Comparison of ENCODE assay signal across 7 mouse cellular contexts in genomic region chr17:17825921-17826591, GRCm38 (mm10). TPM values are rescaled to one million over a fixed set of nuclear protein-coding genes. Genes with fewer than 3 reads are reported as not detected.
DNase-seq lines count a peak whose midpoint lies in the region; ATAC-seq and TF ChIP-seq lines count a peak whose summit lies in the region.

No protein-coding gene starts in this region.

- 2% methylated on average over 19 of the region's 22 CpGs for whole genome bisulfite sequencing in embryonic facial prominence, embryonic 12.5 days
- 1% methylated on average over 19 of the region's 22 CpGs for WGBS in heart, postnatal 0 days
- WGBS in macrophage (ENCODE audit: missing documents): 6% methylated on average over 22 of the region's 22 CpGs

- H3K79me2 ChIP-seq in macrophage (ENCODE audit: inconsistent target): no peaks in the 10 kb centered on the region

- H3K9ac ChIP-seq in embryonic facial prominence, embryonic 12.5 days: peak overlapping the region; percentile 94
- H3K9ac ChIP-seq in heart, postnatal 0 days (replicated peaks; ENCODE audit: low read depth, low read length): peak overlapping the region; percentile 91

- TF ChIP-seq CTCF in G1E (IDR thresholded peaks at IDR 0.05; ENCODE audit: low read depth, low read length): no peak
- TF ChIP-seq CTCF in heart, postnatal 0 days (IDR thresholded peaks at IDR 0.05; ENCODE audit: low read depth): no peak

- peak overlapping the region; percentile 90 for H3K4me2 ChIP-seq in embryonic facial prominence, embryonic 12.5 days (replicated peaks)
- peak overlapping the region; percentile 93 for H3K4me2 ChIP-seq in heart, postnatal 0 days (ENCODE audit: low read depth, low read length)

- ATAC-seq in G1E (ENCODE audit: extremely low read depth, insufficient number of reproducible peaks, low FRiP score, poor library complexity, severe bottlenecking): no peak
- peak; percentile 29 for ATAC-seq in embryonic facial prominence, embryonic 12.5 days (ENCODE audit: insufficient number of reproducible peaks, insufficient read depth, low FRiP score, low TSS enrichment)
- peak; percentile 21 for ATAC-seq in heart, postnatal 0 days (ENCODE audit: insufficient read depth, low read depth)

- no peak for TF ChIP-seq EP300 in heart, postnatal 0 days (IDR thresholded peaks at IDR 0.05; ENCODE audit: low read depth)

- no peaks in the 10 kb centered on the region for H3K36me3 ChIP-seq in G1E (replicated peaks)
- peaks cover 5% of the 10 kb centered on the region for H3K36me3 ChIP-seq in embryonic facial prominence, embryonic 12.5 days
- H3K36me3 ChIP-seq in heart, postnatal 0 days (replicated peaks; ENCODE audit: control insufficient read depth, insufficient read depth, low read length): no peaks in the 10 kb centered on the region
- H3K36me3 ChIP-seq in macrophage (ENCODE audit: inconsistent target): no peaks in the 10 kb centered on the region

- peaks cover 39% of the 10 kb centered on the region for H3K27me3 ChIP-seq in G1E (ENCODE audit: insufficient read depth, low read length)
- no peaks in the 10 kb centered on the region for H3K27me3 ChIP-seq in embryonic facial prominence, embryonic 12.5 days
- no peaks in the 10 kb centered on the region for H3K27me3 ChIP-seq in heart, postnatal 0 days (ENCODE audit: control insufficient read depth, insufficient read depth, low read length)

- peak overlapping the region; percentile 100 for H3K27ac ChIP-seq in embryonic facial prominence, embryonic 12.5 days
- H3K27ac ChIP-seq in heart, postnatal 0 days (ENCODE audit: low read depth): peak overlapping the region; percentile 99
- H3K27ac ChIP-seq in macrophage: no peak overlapping the region

- peak overlapping the region; percentile 74 for H3K4me3 ChIP-seq in G1E (ENCODE audit: low read depth, low read length)
- H3K4me3 ChIP-seq in embryonic facial prominence, embryonic 12.5 days: peak overlapping the region; percentile 81
- H3K4me3 ChIP-seq in heart, postnatal 0 days (ENCODE audit: low read depth, low read length): peak overlapping the region; percentile 98
- H3K4me3 ChIP-seq in macrophage (ENCODE audit: inconsistent target): peak overlapping the region; percentile 43

- no peaks in the 10 kb centered on the region for H3K9me3 ChIP-seq in G1E (replicated peaks)
- no peaks in the 10 kb centered on the region for H3K9me3 ChIP-seq in embryonic facial prominence, embryonic 12.5 days
- H3K9me3 ChIP-seq in heart, postnatal 0 days (replicated peaks; ENCODE audit: control insufficient read depth, low read length): no peaks in the 10 kb centered on the region

- DNase-seq in G1E (ENCODE audit: low spot score): peak; percentile 8
- peak; percentile 74 for DNase-seq in adrenal gland, postnatal 10 days
- DNase-seq in heart, postnatal 0 days (ENCODE audit: low spot score): peak; percentile 48
- peak; percentile 63 for DNase-seq in kidney, postnatal 14 days
- DNase-seq in right cerebral cortex, postnatal 25 days: peak; percentile 36

- peaks cover 40% of the 10 kb centered on the region for H3K4me1 ChIP-seq in G1E (ENCODE audit: insufficient read depth, low read depth, low read length)
- H3K4me1 ChIP-seq in embryonic facial prominence, embryonic 12.5 days: peaks cover 14% of the 10 kb centered on the region
- H3K4me1 ChIP-seq in heart, postnatal 0 days (ENCODE audit: control insufficient read depth, insufficient read depth): peaks cover 18% of the 10 kb centered on the region; the same call in 1 of the 2 replicates

RNA-seq across cellular contexts. Expression of gene Spaca6, which starts 0.9 kb away (rescaled TPM):
- total RNA-seq in G1E (2014; fragmentation: Nextera tagmentation) (19.9 and 32.0 TPM in 2 replicates), G1E (2017) (2.4 and 4.5 TPM in 2 replicates)
- polyA plus RNA-seq in G1E (2012) (5.5 and 6.4 TPM in 2 replicates), macrophage (2018) (0.64 to 1.0 TPM (median 0.86 TPM) in 3 replicates)
- total RNA-seq in adrenal gland, postnatal 10 days (2021): 10 to 100 TPM; 32.1 to 70.4 TPM
- 56.8 and 60.6 TPM in 2 replicates for polyA plus RNA-seq in embryonic facial prominence, embryonic 12.5 days (2016; fragmentation: Nextera tagmentation; extraction: Ambion mirVana)
- 1.6 and 23.6 TPM in 2 replicates for total RNA-seq in heart, postnatal 0 days (2014; rRNA removed; ENCODE audit: low replicate concordance)
- polyA plus RNA-seq in heart, postnatal 0 days (2015; fragmentation: Nextera tagmentation; extraction: Ambion mirVana): 7.9 and 9.2 TPM in 2 replicates
- total RNA-seq in macrophage (2018; cell fraction: chromatin; rRNA removed): 100 to 1,000 TPM in 7 of 26 experiments, 10 to 100 TPM in 19; 15.1 to 273 (median 57.3) TPM
- total RNA-seq in macrophage (2018; cell fraction: cytosol; rRNA removed): 1 to 10 TPM in 23 of 26 experiments, under 1 TPM in 3; 0.82 to 7.7 (median 2.2) TPM
- total RNA-seq in macrophage (2018; cell fraction: nucleus; rRNA removed): 100 to 1,000 TPM in 7 of 26 experiments, 10 to 100 TPM in 19; 22.2 to 176 (median 70.3) TPM

RNA-seq across cellular contexts. Expression of gene Has1, which starts 28.9 kb away (rescaled TPM):
- total RNA-seq in G1E (2014; fragmentation: Nextera tagmentation) (not detected in 2 replicates), G1E (2017) (0.33 TPM in 1 of 2 replicates, not detected in the other)
- polyA plus RNA-seq in G1E (2012) (not detected in 2 replicates), macrophage (2018) (not detected in 3 replicates)
- total RNA-seq in adrenal gland, postnatal 10 days (2021): under 1 TPM; 0.12 to 0.30 TPM
- 1.6 and 1.7 TPM in 2 replicates for polyA plus RNA-seq in embryonic facial prominence, embryonic 12.5 days (2016; fragmentation: Nextera tagmentation; extraction: Ambion mirVana)
- total RNA-seq in heart, postnatal 0 days (2014; rRNA removed; ENCODE audit: low replicate concordance): 2.9 and 4.0 TPM in 2 replicates
- 1.00 and 1.1 TPM in 2 replicates for polyA plus RNA-seq in heart, postnatal 0 days (2015; fragmentation: Nextera tagmentation; extraction: Ambion mirVana)
- total RNA-seq in macrophage (2018; cell fraction: chromatin; rRNA removed): not detected
- total RNA-seq in macrophage (2018; cell fraction: cytosol; rRNA removed): under 1 TPM in 1 of 26 experiments, not detected in 25; 0.07 TPM
- not detected for total RNA-seq in macrophage (2018; cell fraction: nucleus; rRNA removed)

RNA-seq across cellular contexts. Expression of gene Fpr1, which starts 57.7 kb away (rescaled TPM):
- total RNA-seq in G1E (2014; fragmentation: Nextera tagmentation): not detected in 2 replicates
- 0.27 TPM in 1 of 2 replicates, not detected in the other for total RNA-seq in G1E (2017)
- polyA plus RNA-seq in G1E (2012): not detected in 2 replicates
- 1 to 10 TPM in 1 of 2 experiments, under 1 TPM in 1; 0.51 to 1.4 TPM for total RNA-seq in adrenal gland, postnatal 10 days (2021)
- polyA plus RNA-seq in embryonic facial prominence, embryonic 12.5 days (2016; fragmentation: Nextera tagmentation; extraction: Ambion mirVana): 0.12 TPM in 1 of 2 replicates, not detected in the other
- not detected in 2 replicates for total RNA-seq in heart, postnatal 0 days (2014; rRNA removed; ENCODE audit: low replicate concordance)
- polyA plus RNA-seq in heart, postnatal 0 days (2015; fragmentation: Nextera tagmentation; extraction: Ambion mirVana): 0.40 and 0.53 TPM in 2 replicates
- total RNA-seq in macrophage (2018; cell fraction: chromatin; rRNA removed): 10 to 100 TPM in 9 of 26 experiments, 1 to 10 TPM in 5, not detected in 12; 1.2 to 66.2 (median 17.9) TPM
- 100 to 1,000 TPM in 1 of 26 experiments, 10 to 100 TPM in 12, 1 to 10 TPM in 5, under 1 TPM in 8; 0.22 to 148 (median 21.1) TPM for total RNA-seq in macrophage (2018; cell fraction: cytosol; rRNA removed)
- 100 to 1,000 TPM in 4 of 26 experiments, 10 to 100 TPM in 9, 1 to 10 TPM in 7, under 1 TPM in 2, not detected in 4; 0.45 to 175 (median 38.1) TPM for total RNA-seq in macrophage (2018; cell fraction: nucleus; rRNA removed)
- 1.2 to 2.3 TPM (median 2.2 TPM) in 3 replicates for polyA plus RNA-seq in macrophage (2018)

Comparison
In these comparisons a context has a peak if more than half of its experiments do, and no peak if none do; other contexts are left out.
1. DNase-seq: peak in every context shown above with its lines; median percentile 74 in adrenal gland, postnatal 10 days; 63 in kidney, postnatal 14 days; 48 in heart, postnatal 0 days; 36 in right cerebral cortex, postnatal 25 days; 8 in G1E.
2. H3K4me3 ChIP-seq: peak in every context shown above with its lines; median percentile 98 in heart, postnatal 0 days; 81 in embryonic facial prominence, embryonic 12.5 days; 74 in G1E; 43 in macrophage.